Mouse (Mus musculus): ENCODE measurements around the gene L1cam.

DNA sequence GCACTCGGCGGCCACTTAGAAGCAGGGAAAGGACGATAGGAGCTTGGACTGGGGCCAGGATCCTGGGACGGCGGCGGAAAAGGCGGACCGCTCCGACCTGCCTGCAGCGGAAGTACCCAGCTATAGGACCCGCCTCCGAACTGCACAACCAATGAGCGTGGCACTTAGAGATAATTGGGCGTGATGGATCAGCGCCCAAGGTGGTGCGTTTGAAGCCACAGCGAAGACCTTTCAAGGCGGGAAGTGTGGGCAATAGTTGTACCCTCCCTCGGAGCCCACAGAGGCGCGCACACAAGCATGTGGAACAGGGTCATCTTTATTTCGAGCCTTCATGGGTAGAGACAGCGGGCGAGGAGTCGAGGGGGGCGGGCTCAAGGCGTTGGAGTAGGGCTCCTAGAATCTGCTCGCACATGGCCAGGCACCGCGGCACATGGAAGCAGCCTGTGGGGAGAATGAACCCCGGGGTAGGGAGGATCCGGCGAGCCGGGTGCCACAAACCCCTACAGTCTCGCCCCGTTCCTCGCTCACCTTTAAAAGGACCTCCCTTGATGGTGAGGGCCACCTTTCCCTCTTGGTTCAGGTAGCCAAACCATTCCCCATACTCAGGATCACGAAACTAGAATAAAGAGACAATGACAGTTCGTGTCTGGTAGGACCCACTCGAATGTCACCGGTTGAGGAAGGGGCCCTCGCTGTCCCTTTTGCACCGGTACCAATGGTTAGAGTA lies 26.1 kb upstream of the L1cam start, which contains the start of the genes Arhgap4 and Naa10:
- TF ChIP-seq CTCF (IDR thresholded peaks at IDR 0.05; ENCODE audit: control insufficient read depth, insufficient read depth, insufficient read length) (no peak), USF1 (IDR thresholded peaks at IDR 0.05; ENCODE audit: low read depth) (no peak), MYOD1 (IDR thresholded peaks at IDR 0.05; ENCODE audit: control insufficient read depth, insufficient read length, low read depth) (no peak)

All from C2C12 (cell line).